Mouse (Mus musculus): ENCODE results near the gene 9430097D07Rik. TPM values are rescaled to one million over a fixed set of nuclear protein-coding genes. Genes with fewer than 3 reads are reported as not detected.

Gene 9430097D07Rik
- total and polyA plus RNA-seq, 3 experiments, result not detected

DNA sequence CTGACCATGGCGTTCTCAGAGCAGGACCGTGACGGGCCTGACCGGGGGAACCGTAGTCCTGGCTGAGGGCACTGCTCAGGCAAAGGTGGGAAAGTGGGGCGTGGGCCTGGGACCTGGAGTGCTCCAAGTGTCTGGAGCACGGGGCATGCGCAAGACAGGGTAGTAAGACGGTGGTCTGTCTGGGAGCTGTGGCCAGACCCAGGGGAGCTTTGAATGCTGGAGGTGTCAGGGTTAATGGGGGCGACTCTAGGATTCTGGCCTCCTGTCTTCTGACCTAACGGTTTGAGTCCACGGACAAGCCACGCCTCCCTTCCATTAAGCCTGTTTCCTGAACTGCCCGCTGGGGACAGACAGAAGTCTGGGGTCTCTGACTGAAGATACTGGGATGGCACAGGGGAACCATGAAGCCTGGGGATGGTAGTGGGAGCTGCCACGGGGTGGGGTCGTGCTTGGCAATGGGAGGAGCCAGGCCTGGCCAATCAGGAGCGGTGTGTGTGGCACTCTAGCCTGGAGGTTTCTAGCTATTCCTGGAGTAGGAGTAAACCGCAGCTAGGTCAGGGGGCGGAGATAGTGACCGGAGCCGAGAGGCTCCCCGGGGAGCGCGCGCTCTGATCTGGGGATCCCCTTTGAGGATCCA is 32.8 kb upstream of the 9430097D07Rik start (continued):
- no peak; the same call in none of the 2 replicates for TF ChIP-seq CHD2 (IDR thresholded peaks at IDR 0.05; ENCODE audit: low read length)
- TF ChIP-seq RAD21 (IDR thresholded peaks at IDR 0.05; ENCODE audit: low read depth, low read length), result no peak
- peak; percentile 41; the same call in 1 of the 2 replicates for TF ChIP-seq MAX (IDR thresholded peaks at IDR 0.05; ENCODE audit: low read length)

DNA sequence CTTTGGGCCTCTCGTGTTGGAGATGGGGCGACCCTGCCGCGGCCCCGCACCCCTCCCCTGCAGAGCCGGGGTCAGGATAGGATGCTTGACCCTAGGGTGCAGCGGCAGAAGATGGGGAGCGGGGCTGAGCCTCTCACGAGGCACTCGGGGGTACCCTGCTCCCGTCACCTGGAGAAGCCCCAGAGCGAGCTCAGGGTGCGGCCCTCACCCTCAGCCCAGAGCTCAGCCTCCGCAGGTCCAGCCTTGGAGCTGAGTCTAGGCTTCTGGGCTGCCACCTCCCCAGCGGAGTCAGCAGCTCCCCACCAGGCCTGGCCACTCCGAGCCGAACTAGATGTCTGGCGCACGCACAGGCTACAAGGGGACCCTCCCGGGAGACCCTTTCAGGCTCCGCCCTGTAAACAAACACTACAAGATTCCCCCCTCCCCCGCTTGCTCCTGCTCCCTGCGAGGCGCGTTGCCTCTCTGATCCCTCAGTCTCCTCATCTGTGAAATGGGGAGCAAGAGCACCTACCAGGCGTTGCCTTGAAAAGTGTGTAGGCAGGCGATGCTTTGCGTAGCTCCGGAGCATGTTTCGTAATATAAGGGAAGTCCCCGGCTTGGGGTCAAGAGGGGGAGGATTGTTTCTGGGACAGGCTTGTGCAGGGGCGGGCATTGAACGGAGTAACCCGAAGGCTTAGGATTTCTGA is 31.9 kb upstream of the 9430097D07Rik start:
- TF ChIP-seq MXI1 (IDR thresholded peaks at IDR 0.05; ENCODE audit: low read depth, low read length) (0 out of 2 replicates have a peak, but pooled peaks have one; percentile 32), SMC3 (IDR thresholded peaks at IDR 0.05; ENCODE audit: low read depth, low read length) (no peak), SIN3A (IDR thresholded peaks at IDR 0.05; ENCODE audit: low read length) (0 out of 2 replicates have a peak, but pooled peaks have one; percentile 19), NRF1 (IDR thresholded peaks at IDR 0.05; ENCODE audit: low read depth, low read length) (no peak), JUND (conservative IDR thresholded peaks at IDR 0.05; ENCODE audit: low read depth, low read length) (no peak), CTCF (conservative IDR thresholded peaks at IDR 0.05 in 1 of 2, IDR thresholded peaks at IDR 0.05 in 1 of 2; ENCODE audit: low read depth in 2 of 2, low read length in 2 of 2) (no peak), ZC3H11A (IDR thresholded peaks at IDR 0.05; ENCODE audit: low read depth, low read length) (no peak), KAT2A (IDR thresholded peaks at IDR 0.05; ENCODE audit: insufficient replicate concordance, low read length) (no peak), POLR2A (IDR thresholded peaks at IDR 0.05; ENCODE audit: low read depth, low read length) (peak; percentile 59), TBP (conservative IDR thresholded peaks at IDR 0.05; ENCODE audit: low read depth, low read length) (0 out of 2 replicates have a peak, but pooled peaks have one; percentile 24), ELF1 (IDR thresholded peaks at IDR 0.05; ENCODE audit: low read depth, low read length) (no peak), MYC (IDR thresholded peaks at IDR 0.05; ENCODE audit: low read depth, low read length) (no peak), MEF2A (IDR thresholded peaks at IDR 0.05; ENCODE audit: borderline replicate concordance, low read depth, low read length) (no peak), BHLHE40 (IDR thresholded peaks at IDR 0.05; ENCODE audit: low read depth, low read length) (peak; percentile 8; the same call in 1 of the 2 replicates), MAFK (IDR thresholded peaks at IDR 0.05; ENCODE audit: insufficient replicate concordance, low read length) (no peak), MAX (IDR thresholded peaks at IDR 0.05; ENCODE audit: low read length) (no peak), CHD2 (IDR thresholded peaks at IDR 0.05; ENCODE audit: low read length) (no peak), RAD21 (IDR thresholded peaks at IDR 0.05; ENCODE audit: low read depth, low read length) (no peak), ETS1 (conservative IDR thresholded peaks at IDR 0.05; ENCODE audit: low read depth, low read length) (peak; percentile 34; the same call in 1 of the 2 replicates)
- H3K9me3 ChIP-seq (replicated peaks; ENCODE audit: low read length), result no peaks in the 10 kb centered on the region
- H3K27me3 ChIP-seq (replicated peaks), result no peaks in the 10 kb centered on the region
- peak overlapping the region; percentile 85 to 88 (median 87) for H3K4me3 ChIP-seq (replicated peaks in 1 of 3; ENCODE audit: low read depth in 2 of 3, low read length in 2 of 3, poor library complexity in 1 of 3)
- DNase-seq (ENCODE audit: extremely low read depth), result peak; percentile 83
- H3K9ac ChIP-seq (ENCODE audit: insufficient read depth, low read depth), result peak overlapping the region; percentile 88
- H3K36me3 ChIP-seq (replicated peaks in 1 of 2; ENCODE audit: control insufficient read depth in 1 of 2, insufficient read depth in 1 of 2, low read length in 1 of 2), result peaks cover 0 to 16% of the 10 kb centered on the region in 2 experiments
- peak overlapping the region; percentile 85 for H3K4me2 ChIP-seq (ENCODE audit: insufficient read depth, low read depth, poor library complexity, severe bottlenecking)
- H3K27ac ChIP-seq (ENCODE audit: insufficient read depth, low read depth), result peak overlapping the region; percentile 61
- dilution Hi-C loops (cut with MboI; ENCODE audit: extremely low pct_ligation_motif_present, extremely low pct_unique_long_range_greater_than_20kb, low sequenced_read_pairs) (no loop called here), in situ Hi-C loops (cut with MboI; ENCODE audit: low pct_ligation_motif_present, low pct_unique_long_range_greater_than_20kb, low sequenced_read_pairs) (no loop called here)
- peaks cover 11 to 43% of the 10 kb centered on the region in 2 experiments for H3K4me1 ChIP-seq (ENCODE audit: control insufficient read depth in 1 of 2, insufficient read depth in 2 of 2)
- H3K79me2 ChIP-seq (replicated peaks; ENCODE audit: control insufficient read depth, extremely low read depth, insufficient read depth, poor library complexity, severe bottlenecking), result 0 out of 2 replicates have a peak, but pooled peaks cover 2% of the 10 kb centered on the region
